ENCODE assay signal across 14 mouse cellular contexts in genomic region chr3:66172907-66173306, GRCm38 (mm10). TPM values are rescaled to one million over a fixed set of nuclear protein-coding genes. Genes with fewer than 3 reads are reported as not detected.
DNase-seq lines count a peak whose midpoint lies in the region; ATAC-seq lines count a peak whose summit lies in the region.
"Had no signal": no experiment of that assay in that cellular context is flagged by ENCODE, and none has a peak within 500 bp of the region (broad histone marks: within the 10 kb centered on the region; RNA-seq: fewer than 3 reads in every experiment).

No protein-coding gene starts in this region.

- H3K4me1 ChIP-seq in forebrain, embryonic 14.5 days (ENCODE audit: control insufficient read depth, insufficient read depth, low read length), result no peaks in the 10 kb centered on the region
- peaks cover 8% of the 10 kb centered on the region for H3K4me1 ChIP-seq in forebrain, embryonic 15.5 days
- H3K4me1 ChIP-seq: heart, embryonic 10.5 days; kidney, embryonic 15.5 days; stomach, embryonic 15.5 days had no signal

- DNase-seq in forebrain, embryonic 14.5 days (ENCODE audit: low spot score), result peak; percentile 55
- peak; percentile 10 for DNase-seq in layer of hippocampus, adult 9-11 months
- no peak for DNase-seq in layer of hippocampus, adult 9-10 months (ENCODE audit: low spot score)
- DNase-seq in right cerebral cortex, postnatal 25 days, result peak; percentile 3
- no peak for DNase-seq in right cerebral cortex, postnatal 14 days
- no peak for DNase-seq in ovary, postnatal 36 days (ENCODE audit: low spot score)
- DNase-seq in thymus, postnatal 0 days (ENCODE audit: low spot score), result no peak
- DNase-seq: thymus, postnatal 25 days had no signal

- 37% methylated on average over 5 of the region's 5 CpGs for WGBS in forebrain, embryonic 14.5 days
- 41% methylated on average over 5 of the region's 5 CpGs for WGBS in forebrain, embryonic 15.5 days

- H3K27ac ChIP-seq in forebrain, embryonic 14.5 days (ENCODE audit: low read depth, low read length), result no peak overlapping the region
- no peak overlapping the region; the same call in 1 of the 2 replicates for H3K27ac ChIP-seq in forebrain, embryonic 15.5 days (replicated peaks)
- H3K27ac ChIP-seq: heart, embryonic 10.5 days; kidney, embryonic 15.5 days; layer of hippocampus, adult 2 months; limb, embryonic 12.5 days; stomach, embryonic 15.5 days had no signal

- no peaks in the 10 kb centered on the region for H3K9me3 ChIP-seq in forebrain, embryonic 14.5 days (replicated peaks; ENCODE audit: control insufficient read depth, low read length)
- no peaks in the 10 kb centered on the region for H3K9me3 ChIP-seq in forebrain, embryonic 15.5 days
- H3K9me3 ChIP-seq: heart, embryonic 10.5 days; kidney, embryonic 15.5 days; limb, embryonic 12.5 days; stomach, embryonic 15.5 days had no signal

- H3K4me3 ChIP-seq in forebrain, embryonic 14.5 days (ENCODE audit: low read depth, low read length), result no peak overlapping the region
- no peak overlapping the region for H3K4me3 ChIP-seq in forebrain, embryonic 15.5 days
- H3K4me3 ChIP-seq: heart, embryonic 10.5 days; kidney, embryonic 15.5 days; layer of hippocampus, adult 2 months; limb, embryonic 12.5 days; stomach, embryonic 15.5 days had no signal

- H3K4me2 ChIP-seq in forebrain, embryonic 14.5 days (ENCODE audit: low read length), result no peak overlapping the region
- H3K4me2 ChIP-seq in forebrain, embryonic 15.5 days (replicated peaks), result no peak overlapping the region
- H3K4me2 ChIP-seq: kidney, embryonic 15.5 days; limb, embryonic 12.5 days; stomach, embryonic 15.5 days had no signal

- H3K27me3 ChIP-seq in forebrain, embryonic 14.5 days (replicated peaks; ENCODE audit: control insufficient read depth, insufficient read depth, low read length), result no peaks in the 10 kb centered on the region
- H3K27me3 ChIP-seq in forebrain, embryonic 15.5 days, result no peaks in the 10 kb centered on the region
- H3K27me3 ChIP-seq: kidney, embryonic 15.5 days; limb, embryonic 12.5 days; stomach, embryonic 15.5 days had no signal

- no peaks in the 10 kb centered on the region for H3K36me3 ChIP-seq in forebrain, embryonic 14.5 days (ENCODE audit: control insufficient read depth, insufficient read depth, low read length)
- no peaks in the 10 kb centered on the region for H3K36me3 ChIP-seq in forebrain, embryonic 15.5 days
- H3K36me3 ChIP-seq: heart, embryonic 10.5 days; kidney, embryonic 15.5 days; limb, embryonic 12.5 days; stomach, embryonic 15.5 days had no signal

- no peak overlapping the region for H3K9ac ChIP-seq in forebrain, embryonic 14.5 days (ENCODE audit: low read length)
- H3K9ac ChIP-seq in forebrain, embryonic 15.5 days (replicated peaks), result no peak overlapping the region
- H3K9ac ChIP-seq: kidney, embryonic 15.5 days; limb, embryonic 12.5 days; stomach, embryonic 15.5 days had no signal

- 0 out of 2 replicates have a peak, but pooled peaks have one; percentile 37 for ATAC-seq in forebrain, embryonic 14.5 days
- no peak for ATAC-seq in forebrain, embryonic 15.5 days (replicated peaks)

RNA-seq across cellular contexts. Expression of gene Ptx3, which starts 46.8 kb away (rescaled TPM):
- 12.9 and 14.0 TPM in 2 replicates for polyA plus RNA-seq in forebrain, embryonic 14.5 days (2014; fragmentation: Nextera tagmentation; extraction: Ambion mirVana)
- polyA plus RNA-seq in forebrain, embryonic 15.5 days (2015; fragmentation: Nextera tagmentation; extraction: Ambion mirVana), result 19.3 and 21.9 TPM in 2 replicates
- 0.16 and 0.23 TPM in 2 replicates for polyA plus RNA-seq in thymus, postnatal 0 days (2015; fragmentation: Nextera tagmentation; extraction: Ambion mirVana)

Comparison
In these comparisons a context has a peak if more than half of its experiments do, and no peak if none do; other contexts are left out.
1. DNase-seq: peak in forebrain, embryonic 14.5 days (single experiment), layer of hippocampus, adult 9-11 months (single experiment) and right cerebral cortex, postnatal 25 days (single experiment); none in layer of hippocampus, adult 9-10 months (single experiment), right cerebral cortex, postnatal 14 days (single experiment), ovary, postnatal 36 days (single experiment) and thymus, postnatal 0 days (single experiment).
2. RNA of gene Ptx3, which starts 46.8 kb away (polyA plus RNA-seq): 19.3 to 21.9 TPM in forebrain, embryonic 15.5 days and 12.9 to 14.0 TPM in forebrain, embryonic 14.5 days; 0.16 to 0.23 TPM in thymus, postnatal 0 days; every median in the first group is over 10 times any median in the second.